Mouse (Mus musculus): Measurements from ENCODE around the gene Tmem62.
A peak's percentile ranks its signal among the peaks of the same experiment; 100 is the strongest.
"Not testable (repeated sequence)": the region's sequence is repeated elsewhere in the genome, so short reads cannot be mapped to it uniquely, and the experiment has no call there.

Tmem62 gene

GRCm38 (mm10) chr2:120991196-120991595, 14.4 kb downstream of the Tmem62 start:
- no peak for DNase-seq (ENCODE audit: low spot score in 2 of 2)

- not testable (repeated sequence) for DNase-seq (ENCODE audit: low spot score in 2 of 2)
Observed at GRCm38 (mm10) chr2:120996607-120997006, 19.8 kb downstream of the Tmem62 start.

- no peak for DNase-seq (ENCODE audit: low spot score in 2 of 2)
Observed at GRCm38 (mm10) chr2:120998863-120999262, 22.0 kb downstream of the Tmem62 start.

- no peak for DNase-seq (ENCODE audit: low spot score in 2 of 2)
Observed at GRCm38 (mm10) chr2:121003586-121003985, 26.8 kb downstream of the Tmem62 start.

GRCm38 (mm10) chr2:121004018-121004811, 27.4 kb downstream of the Tmem62 start:
- no peak for DNase-seq (ENCODE audit: low spot score in 2 of 2)

GRCm38 (mm10) chr2:121006986-121007385, 30.2 kb downstream of the Tmem62 start:
- no peak for DNase-seq (ENCODE audit: low spot score in 2 of 2)

- DNase-seq (ENCODE audit: low spot score in 2 of 2), result peak; percentile 89 to 92
Observed at GRCm38 (mm10) chr2:121007925-121008663, 31.3 kb downstream of the Tmem62 start, which contains the start of gene Ccndbp1. Gene Ccndbp1 (plus strand): TSS chr2:121008403.

GRCm38 (mm10) chr2:121008664-121009007, 31.8 kb downstream of the Tmem62 start:
- DNase-seq (ENCODE audit: low spot score in 2 of 2), result no peak

GRCm38 (mm10) chr2:121009071-121009677, 32.4 kb downstream of the Tmem62 start:
- DNase-seq (ENCODE audit: low spot score in 2 of 2), result no peak

- no peak for DNase-seq (ENCODE audit: low spot score in 2 of 2)
Observed at GRCm38 (mm10) chr2:121012676-121013075, 35.9 kb downstream of the Tmem62 start.

- DNase-seq (ENCODE audit: low spot score in 2 of 2), result no peak
Observed at GRCm38 (mm10) chr2:121015507-121015906, 38.7 kb downstream of the Tmem62 start.

GRCm38 (mm10) chr2:121016226-121016625, 39.4 kb downstream of the Tmem62 start:
- DNase-seq (ENCODE audit: low spot score in 2 of 2), result no peak

GRCm38 (mm10) chr2:121017151-121017550, 40.3 kb downstream of the Tmem62 start:
- DNase-seq (ENCODE audit: low spot score in 2 of 2), result peak; percentile 19 to 23

GRCm38 (mm10) chr2:121022918-121023317, 46.1 kb downstream of the Tmem62 start:
- DNase-seq (ENCODE audit: low spot score in 2 of 2), result no peak

GRCm38 (mm10) chr2:121036733-121037341, 60.0 kb downstream of the Tmem62 start, which contains the start of gene Epb42:
Gene Epb42 (minus strand): TSS chr2:121037072.
- no peak for DNase-seq (ENCODE audit: low spot score in 2 of 2)

GRCm38 (mm10) chr2:121038851-121039250, 62.0 kb downstream of the Tmem62 start:
- not testable (repeated sequence) for DNase-seq (ENCODE audit: low spot score in 2 of 2)

GRCm38 (mm10) chr2:121039382-121039781, 62.6 kb downstream of the Tmem62 start:
- no peak for DNase-seq (ENCODE audit: low spot score in 2 of 2)

GRCm38 (mm10) chr2:121041098-121041497, 64.3 kb downstream of the Tmem62 start:
- DNase-seq (ENCODE audit: low spot score in 2 of 2), result no peak

- no peak for DNase-seq (ENCODE audit: low spot score in 2 of 2)
Observed at GRCm38 (mm10) chr2:121045653-121046052, 68.8 kb downstream of the Tmem62 start.

- DNase-seq (ENCODE audit: low spot score in 2 of 2), result no peak
Observed at GRCm38 (mm10) chr2:121052176-121052575, 75.4 kb downstream of the Tmem62 start.

- no peak for DNase-seq (ENCODE audit: low spot score in 2 of 2)
Observed at GRCm38 (mm10) chr2:121054060-121054459, 77.2 kb downstream of the Tmem62 start.

GRCm38 (mm10) chr2:121055915-121056314, 79.1 kb downstream of the Tmem62 start:
- DNase-seq (ENCODE audit: low spot score in 2 of 2), result no peak
